Mouse (Mus musculus) liver, embryonic 14.5 days (tissue): ENCODE measurements around the gene Asb12. TPM values are rescaled to one million over a fixed set of nuclear protein-coding genes. Genes with fewer than 3 reads are reported as not detected.
"Not testable (repeated sequence)": the region's sequence is repeated elsewhere in the genome, so short reads cannot be mapped to it uniquely, and the experiment has no call there.

Source experiments
- ATAC-seq: fragments of 200-750 bp; cut with Nextera tagmentation; 2 replicates; pipeline ENCODE4 v1.8.0; 2017; ENCODE audit warnings: moderate number of reproducible peaks, mild to moderate bottlenecking, moderate library complexity; ENCODE audit not compliant: insufficient read depth
- DNase-seq, 3 experiments: peaks; one replicate each; pipeline ENCODE4 v3.0.0-alpha.2; 2012 to 2013; ENCODE audit warnings: low read depth in 3 of 3, low spot score in 3 of 3
- H3K27ac ChIP-seq: fragments of 300-500 bp; sonication (generic); 2 replicates; pipeline ENCODE4 v1.5.1; 2014; ENCODE audit warnings: moderate library complexity, mild to moderate bottlenecking, control low read depth, inconsistent platforms
- H3K27me3 ChIP-seq: fragments of 300-500 bp; sonication (generic); 2 replicates; pipeline ENCODE4 v1.6.1; 2014; ENCODE audit warnings: mild to moderate bottlenecking, low read length, moderate library complexity; ENCODE audit not compliant: control insufficient read depth, insufficient read depth
- H3K36me3 ChIP-seq: fragments of 300-500 bp; sonication (generic); replicated peaks from 2 replicates; pipeline ENCODE4 v1.6.1; 2014; ENCODE audit warnings: low read depth; ENCODE audit not compliant: control insufficient read depth, insufficient read depth
- H3K4me1 ChIP-seq, 2 experiments: fragments of 200-500 bp in 1 of 2; fragments of 300-500 bp in 1 of 2; sonication (generic) in 1 of 2; replicated peaks; 2 replicates each; pipeline ENCODE4 v1.6.1; 2012 to 2014; ENCODE audit warnings: antibody characterized with exemption in 1 of 2, inconsistent platforms in 1 of 2, low read length in 1 of 2; ENCODE audit not compliant: control insufficient read depth in 2 of 2, insufficient read depth in 2 of 2
- H3K4me2 ChIP-seq: fragments of 300-500 bp; sonication (generic); 2 replicates; pipeline ENCODE4 v1.6.1; 2014; ENCODE audit warnings: low read depth, mild to moderate bottlenecking, control low read depth, moderate library complexity
- H3K4me3 ChIP-seq, 2 experiments: fragments of 200-500 bp in 1 of 2; fragments of 300-500 bp in 1 of 2; sonication (generic) in 1 of 2; 2 replicates each; pipeline ENCODE4 v1.5.1; 2012 to 2014; ENCODE audit warnings: low read depth in 2 of 2, low read length in 2 of 2, mild to moderate bottlenecking in 2 of 2, control low read depth in 1 of 2, inconsistent platforms in 1 of 2, moderate library complexity in 1 of 2; ENCODE audit not compliant: insufficient read depth in 1 of 2
- H3K9ac ChIP-seq: fragments of 300-500 bp; sonication (generic); replicated peaks from 2 replicates; pipeline ENCODE4 v1.6.1; 2014; ENCODE audit warnings: mild to moderate bottlenecking, control low read depth, moderate library complexity
- H3K9me3 ChIP-seq: fragments of 300-500 bp; sonication (generic); 2 replicates; pipeline ENCODE4 v1.6.1; 2016; ENCODE audit warnings: low read length, mixed read lengths; ENCODE audit not compliant: control insufficient read depth
- CTCF ChIP-seq: IDR thresholded peaks from 2 replicates; pipeline ENCODE4 v1.5.1; 2016; ENCODE audit warnings: antibody characterized with exemption, low read depth, control low read depth
- EP300 ChIP-seq: IDR thresholded peaks from 2 replicates; pipeline ENCODE4 v1.6.1; 2016; ENCODE audit warnings: antibody characterized with exemption, low read depth
- WGBS: fragments of 180-500 bp; shearing (Covaris S2); extraction: QIAGEN DNeasy Blood & Tissue Kit; methylation state at CpG from one replicate; pipeline ENCODE4 v1.1.7; 2014; ENCODE audit not compliant: insufficient replicate concordance; 5-methylcytosine and 5-hydroxymethylcytosine counted together
- polyA plus RNA-seq, 2 experiments: library from polyadenylated mRNA; depleted of rRNA in 1 of 2; stranded (reverse) in 1 of 2; unstranded in 1 of 2; fragments of >200 nt; fragmentation: Nextera tagmentation in 1 of 2; extraction: Ambion mirVana in 1 of 2; gene quantifications; 2 replicates each; pipeline versions ENCODE4 v1.2.1 to v1.2.3; 2012 to 2014

Asb12 gene
- not detected in 2 replicates for polyA plus RNA-seq (2012; rRNA removed)
- not detected in 2 replicates for polyA plus RNA-seq (2014; fragmentation: Nextera tagmentation; extraction: Ambion mirVana)

- no peak within 1 kb of the TSS for H3K4me2 ChIP-seq
- H3K9ac ChIP-seq: no peak within 1 kb of the TSS
- DNase-seq (no peak), ATAC-seq (no peak)
- no peak within 1 kb of the TSS for H3K4me3 ChIP-seq
- no peaks in the 10 kb centered on the region for H3K36me3 ChIP-seq
- no peaks in the 10 kb centered on the region for H3K27me3 ChIP-seq
- no peaks in the 10 kb centered on the region for H3K4me1 ChIP-seq
- H3K9me3 ChIP-seq: no peaks in the 10 kb centered on the region
- H3K27ac ChIP-seq: no peak within 1 kb of the TSS
- TF ChIP-seq EP300: no peak
- no peak for TF ChIP-seq CTCF
- WGBS: 58% methylated on average over 2 of the region's 2 CpGs
Observed at GRCm38 (mm10) chrX:95557887-95558286, at the start of gene Asb12, which contains the start of gene Pfn5. Gene Asb12, minus strand, starts transcription at chrX:95557987. Gene Pfn5, plus strand, starts transcription at chrX:95558104.

GRCm38 (mm10) chrX:95600609-95601008, 42.8 kb upstream of the Asb12 start:
- no peak overlapping the region for H3K4me3 ChIP-seq
- no peak overlapping the region for H3K27ac ChIP-seq
- no peaks in the 10 kb centered on the region for H3K27me3 ChIP-seq
- no peaks in the 10 kb centered on the region for H3K36me3 ChIP-seq
- no peak for ATAC-seq
- H3K4me2 ChIP-seq: no peak overlapping the region
- no peaks in the 10 kb centered on the region for H3K4me1 ChIP-seq
- no peaks in the 10 kb centered on the region for H3K9me3 ChIP-seq
- DNase-seq: no peak
- TF ChIP-seq EP300: no peak
- TF ChIP-seq CTCF: no peak
- H3K9ac ChIP-seq: no peak overlapping the region
- WGBS: 56% methylated on average over 5 of the region's 5 CpGs

- 56% methylated on average over 4 of the region's 4 CpGs for WGBS
- ATAC-seq (no peak), DNase-seq (no peak)
- no peaks in the 10 kb centered on the region for H3K36me3 ChIP-seq
- H3K4me3 ChIP-seq: no peak overlapping the region
- TF ChIP-seq CTCF: no peak
- TF ChIP-seq EP300: no peak
- H3K27ac ChIP-seq: no peak overlapping the region
- no peak overlapping the region for H3K4me2 ChIP-seq
- H3K9me3 ChIP-seq: no peaks in the 10 kb centered on the region
- H3K4me1 ChIP-seq: no peaks in the 10 kb centered on the region
- no peak overlapping the region for H3K9ac ChIP-seq
- H3K27me3 ChIP-seq: no peaks in the 10 kb centered on the region
Observed at GRCm38 (mm10) chrX:95554321-95554720, 3.5 kb downstream of the Asb12 start.

- H3K9ac ChIP-seq, H3K36me3 ChIP-seq, H3K4me1 ChIP-seq, H3K27ac ChIP-seq, H3K4me3 ChIP-seq, ATAC-seq, H3K9me3 ChIP-seq, H3K4me2 ChIP-seq, H3K27me3 ChIP-seq, DNase-seq: not testable (repeated sequence)
- WGBS: 38% methylated on average over 2 of the region's 2 CpGs
Observed at GRCm38 (mm10) chrX:95535493-95535892, 22.3 kb downstream of the Asb12 start.

GRCm38 (mm10) chrX:95525166-95525565, 32.6 kb downstream of the Asb12 start:
- Histone ChIP-seq H3K4me3 (no peak overlapping the region), H3K27ac (no peak overlapping the region), H3K9me3 (no peaks in the 10 kb centered on the region), H3K36me3 (no peaks in the 10 kb centered on the region), H3K27me3 (no peaks in the 10 kb centered on the region), H3K4me2 (no peak overlapping the region), H3K4me1 (no peaks in the 10 kb centered on the region), H3K9ac (no peak overlapping the region)
- no peak for DNase-seq
- no peak for ATAC-seq
- no peak for TF ChIP-seq CTCF
- 23% methylated on average over 2 of the region's 2 CpGs for WGBS
